Mouse (Mus musculus): ENCODE results near the gene Chst1.

GRCm38 (mm10) chr2:92657189-92657588 is 57.7 kb downstream of the Chst1 start:
- no peak for TF ChIP-seq CTCF (IDR thresholded peaks at IDR 0.05)
- TF ChIP-seq EP300 (IDR thresholded peaks at IDR 0.05), result no peak

Measured in lung, postnatal 0 days (tissue).